Mouse (Mus musculus) liver, embryonic 14.5 days (tissue): ENCODE results near the gene Cdiptos.

Experiments used
- CTCF ChIP-seq: IDR thresholded peaks from 2 replicates; pipeline ENCODE4 v1.5.1; 2016; ENCODE audit warnings: antibody characterized with exemption, low read depth, control low read depth
- EP300 ChIP-seq: IDR thresholded peaks from 2 replicates; pipeline ENCODE4 v1.6.1; 2016; ENCODE audit warnings: antibody characterized with exemption, low read depth

DNA sequence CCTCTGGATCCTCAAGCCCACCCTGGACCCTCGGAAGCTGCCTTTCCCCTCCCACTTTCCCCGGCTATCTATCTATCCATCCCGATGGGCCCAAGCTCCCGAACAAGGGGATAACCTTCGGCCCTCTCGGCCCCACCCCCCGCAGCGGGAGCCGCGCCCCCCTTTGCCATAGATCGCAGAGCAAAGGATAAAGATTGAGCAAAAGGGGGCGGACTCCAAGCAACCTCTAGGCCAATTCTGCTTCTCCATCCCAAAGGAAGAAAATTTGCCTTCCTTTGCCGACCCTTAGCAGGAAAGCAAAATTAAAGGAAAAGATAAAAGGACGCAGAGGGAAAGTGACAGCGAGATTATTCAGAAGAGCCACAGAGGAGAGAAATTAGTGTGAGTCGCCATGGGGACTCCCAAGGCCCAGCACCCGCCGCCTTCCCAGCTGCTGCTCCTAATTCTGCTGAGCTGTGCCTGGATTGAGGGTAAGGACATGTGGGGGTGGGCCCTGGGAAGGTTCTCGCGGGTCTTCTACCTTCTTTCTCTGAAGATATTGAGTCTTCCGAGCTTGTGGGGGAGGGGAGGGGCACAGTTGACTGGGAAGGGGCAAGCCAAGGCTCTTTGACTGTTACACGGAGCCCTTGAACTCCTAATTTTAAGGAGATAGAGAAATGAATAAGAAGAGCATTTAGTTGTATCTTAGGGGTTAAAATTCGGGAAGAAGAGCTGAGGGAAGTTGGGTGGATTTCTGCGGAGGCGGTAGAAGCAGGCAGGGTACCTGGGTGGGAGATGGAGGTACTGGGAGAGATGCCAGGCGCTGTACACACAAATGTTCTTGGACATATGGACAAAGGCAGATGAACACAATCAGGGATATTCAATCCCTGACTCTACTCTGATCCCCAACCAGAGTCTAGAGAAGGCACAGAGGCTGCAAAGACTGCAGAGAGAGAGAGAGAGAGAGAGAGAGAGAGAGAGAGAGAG, 25.0 kb downstream of the Cdiptos start:
- TF ChIP-seq EP300 = no peak
- TF ChIP-seq CTCF = no peak
